Mouse (Mus musculus): ENCODE measurements around the gene Arpc2.
"Not testable (repeated sequence)": the region's sequence is repeated elsewhere in the genome, so short reads cannot be mapped to it uniquely, and the experiment has no call there.

The Arpc2 gene

GRCm38 (mm10) chr1:74284543-74285160 lies 48.8 kb downstream of the Arpc2 start, which contains the start of the genes Aamp and Pnkd:
TSS of gene Aamp (minus strand) at chr1:74284738.
TSS of gene Pnkd (plus strand) at chr1:74284930.
- DNase-seq = peak; percentile 99 to 100

- DNase-seq = peak in 1 of 2 experiments; percentile 42
Measured at GRCm38 (mm10) chr1:74285212-74286010, 49.5 kb downstream of the Arpc2 start.

GRCm38 (mm10) chr1:74286869-74287607 lies 51.2 kb downstream of the Arpc2 start:
- not testable (repeated sequence) for DNase-seq

GRCm38 (mm10) chr1:74288327-74288726 lies 52.4 kb downstream of the Arpc2 start:
- DNase-seq = no peak

- DNase-seq = no peak
Measured at GRCm38 (mm10) chr1:74289248-74289647, 53.4 kb downstream of the Arpc2 start.

- no peak for DNase-seq
Measured at GRCm38 (mm10) chr1:74289740-74290139, 53.9 kb downstream of the Arpc2 start.

GRCm38 (mm10) chr1:74290141-74290540 lies 54.3 kb downstream of the Arpc2 start:
- peak in 1 of 2 experiments; percentile 49 for DNase-seq

- DNase-seq = no peak
Measured at GRCm38 (mm10) chr1:74292331-74293020, 56.6 kb downstream of the Arpc2 start.

GRCm38 (mm10) chr1:74293306-74293960 lies 57.5 kb downstream of the Arpc2 start:
- no peak for DNase-seq

- DNase-seq = no peak
Measured at GRCm38 (mm10) chr1:74294090-74294643, 58.3 kb downstream of the Arpc2 start.

- DNase-seq = no peak
Measured at GRCm38 (mm10) chr1:74294733-74295455, 59.0 kb downstream of the Arpc2 start.

GRCm38 (mm10) chr1:74295456-74296171 lies 59.7 kb downstream of the Arpc2 start:
- peak; percentile 88 to 93 for DNase-seq

GRCm38 (mm10) chr1:74296477-74296876 lies 60.6 kb downstream of the Arpc2 start:
- no peak for DNase-seq

GRCm38 (mm10) chr1:74297269-74297668 lies 61.4 kb downstream of the Arpc2 start:
- peak in 1 of 2 experiments; percentile 30 for DNase-seq

- no peak for DNase-seq
Measured at GRCm38 (mm10) chr1:74298157-74298750, 62.4 kb downstream of the Arpc2 start.

GRCm38 (mm10) chr1:74298996-74299395 lies 63.1 kb downstream of the Arpc2 start:
- DNase-seq = no peak

GRCm38 (mm10) chr1:74300347-74301110 lies 64.6 kb downstream of the Arpc2 start:
- peak in 1 of 2 experiments; percentile 38 for DNase-seq

- peak in 1 of 2 experiments; percentile 1 for DNase-seq
Measured at GRCm38 (mm10) chr1:74302229-74302628, 66.3 kb downstream of the Arpc2 start.

- DNase-seq = peak in 1 of 2 experiments; percentile 4
Measured at GRCm38 (mm10) chr1:74302835-74303234, 67.0 kb downstream of the Arpc2 start.

All from kidney, postnatal 36 days (tissue).